Mouse (Mus musculus) olfactory bulb, adult 2 months (tissue): ENCODE measurements around the gene Irgc1.

Experiments used
- CTCF ChIP-seq: fragments of 200-500 bp; IDR thresholded peaks from 2 replicates; pipeline ENCODE4 v1.5.1; 2012; ENCODE audit warnings: low read depth, mild to moderate bottlenecking, low read length, moderate library complexity; ENCODE audit not compliant: insufficient read depth
- POLR2A ChIP-seq: fragments of 200-500 bp; IDR thresholded peaks from 2 replicates; pipeline ENCODE4 v1.6.1; 2012; ENCODE audit warnings: mild to moderate bottlenecking, low read depth, low read length, moderate library complexity; ENCODE audit not compliant: insufficient read depth

GRCm38 (mm10) chr7:24470356-24470755 is 18.3 kb upstream of the Irgc1 start:
- no peak for TF ChIP-seq CTCF
- no peak for TF ChIP-seq POLR2A
